Mouse (Mus musculus) limb, embryonic 11.5 days (tissue): ENCODE results near the gene Tnpo3. TPM values are rescaled to one million over a fixed set of nuclear protein-coding genes. Genes with fewer than 3 reads are reported as not detected.

Experiments
- ATAC-seq: fragments of 200-750 bp; cut with Nextera tagmentation; 2 replicates; pipeline ENCODE4 v1.8.0; 2017; ENCODE audit warnings: low read depth; ENCODE audit not compliant: insufficient number of reproducible peaks, low FRiP score, low TSS enrichment
- DNase-seq: peaks from one replicate; pipeline ENCODE4 v3.0.0-alpha.2; 2015; ENCODE audit warnings: low spot score
- H3K27ac ChIP-seq: fragments of 300-500 bp; sonication (generic); replicated peaks from 2 replicates; pipeline ENCODE4 v1.5.1; 2014; ENCODE audit warnings: low read depth, mild to moderate bottlenecking, low read length
- H3K27me3 ChIP-seq: fragments of 300-500 bp; sonication (generic); 2 replicates; pipeline ENCODE4 v1.6.1; 2014; ENCODE audit warnings: mild to moderate bottlenecking, low read length, mixed read lengths; ENCODE audit not compliant: control insufficient read depth, insufficient read depth
- H3K36me3 ChIP-seq: fragments of 300-500 bp; sonication (generic); 2 replicates; pipeline ENCODE4 v1.6.1; 2014; ENCODE audit warnings: mild to moderate bottlenecking, low read length, moderate library complexity, mixed read lengths; ENCODE audit not compliant: control insufficient read depth, insufficient read depth
- H3K4me1 ChIP-seq: fragments of 300-500 bp; sonication (generic); 2 replicates; pipeline ENCODE4 v1.6.1; 2014; ENCODE audit warnings: low read length, mixed read lengths; ENCODE audit not compliant: control insufficient read depth, insufficient read depth
- H3K4me2 ChIP-seq: fragments of 300-500 bp; sonication (generic); 2 replicates; pipeline ENCODE4 v1.6.1; 2014; ENCODE audit warnings: low read depth, mild to moderate bottlenecking, moderate library complexity; ENCODE audit not compliant: severe bottlenecking
- H3K4me3 ChIP-seq: fragments of 300-500 bp; sonication (generic); 2 replicates; pipeline ENCODE4 v1.5.1; 2014; ENCODE audit warnings: low read depth, low read length
- H3K9ac ChIP-seq: fragments of 300-500 bp; sonication (generic); 2 replicates; pipeline ENCODE4 v1.6.1; 2014; ENCODE audit warnings: mild to moderate bottlenecking, low read length
- H3K9me3 ChIP-seq: fragments of 300-500 bp; sonication (generic); 2 replicates; pipeline ENCODE4 v1.6.1; 2016; ENCODE audit warnings: low read length; ENCODE audit not compliant: control insufficient read depth
- WGBS: fragments of 180-500 bp; shearing (Covaris S2); extraction: QIAGEN DNeasy Blood & Tissue Kit; methylation state at CpG from one replicate; pipeline ENCODE4 v1.1.7; 2014; 5-methylcytosine and 5-hydroxymethylcytosine counted together
- polyA plus RNA-seq: library from polyadenylated mRNA; unstranded; fragments of >200 nt; fragmentation: Nextera tagmentation; extraction: Ambion mirVana; gene quantifications from 2 replicates; pipeline ENCODE4 v1.2.1, GENCODE M21; 2014

The Tnpo3 gene
- polyA plus RNA-seq, 1 experiment from 2014 or later: 109 TPM

DNA sequence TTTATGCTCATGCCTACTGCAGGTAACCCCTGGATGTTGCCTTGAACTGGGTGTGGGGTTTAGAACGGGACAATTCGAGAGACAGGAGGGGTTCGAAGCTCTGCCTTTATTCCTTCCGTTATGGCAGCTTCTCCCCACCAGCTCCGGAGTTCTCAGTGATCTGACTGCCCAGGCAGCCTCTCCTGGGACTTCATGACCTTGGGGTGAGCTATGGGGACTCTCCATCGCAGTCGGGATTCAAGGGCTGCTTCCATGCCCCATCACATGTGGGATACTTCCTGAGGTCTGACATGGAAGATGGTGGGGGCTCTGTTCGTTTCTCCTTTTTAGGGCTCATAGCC, 81.6 kb downstream of the Tnpo3 start:
- Histone ChIP-seq H3K36me3 (no peaks in the 10 kb centered on the region), H3K9me3 (no peaks in the 10 kb centered on the region), H3K4me3 (no peak overlapping the region), H3K4me2 (no peak overlapping the region), H3K27ac (no peak overlapping the region), H3K27me3 (peaks cover 28% of the 10 kb centered on the region), H3K4me1 (peaks cover 16% of the 10 kb centered on the region), H3K9ac (no peak overlapping the region)
- DNase-seq (no peak), ATAC-seq (no peak)
- 20% methylated on average over 8 of the region's 8 CpGs for WGBS

DNA sequence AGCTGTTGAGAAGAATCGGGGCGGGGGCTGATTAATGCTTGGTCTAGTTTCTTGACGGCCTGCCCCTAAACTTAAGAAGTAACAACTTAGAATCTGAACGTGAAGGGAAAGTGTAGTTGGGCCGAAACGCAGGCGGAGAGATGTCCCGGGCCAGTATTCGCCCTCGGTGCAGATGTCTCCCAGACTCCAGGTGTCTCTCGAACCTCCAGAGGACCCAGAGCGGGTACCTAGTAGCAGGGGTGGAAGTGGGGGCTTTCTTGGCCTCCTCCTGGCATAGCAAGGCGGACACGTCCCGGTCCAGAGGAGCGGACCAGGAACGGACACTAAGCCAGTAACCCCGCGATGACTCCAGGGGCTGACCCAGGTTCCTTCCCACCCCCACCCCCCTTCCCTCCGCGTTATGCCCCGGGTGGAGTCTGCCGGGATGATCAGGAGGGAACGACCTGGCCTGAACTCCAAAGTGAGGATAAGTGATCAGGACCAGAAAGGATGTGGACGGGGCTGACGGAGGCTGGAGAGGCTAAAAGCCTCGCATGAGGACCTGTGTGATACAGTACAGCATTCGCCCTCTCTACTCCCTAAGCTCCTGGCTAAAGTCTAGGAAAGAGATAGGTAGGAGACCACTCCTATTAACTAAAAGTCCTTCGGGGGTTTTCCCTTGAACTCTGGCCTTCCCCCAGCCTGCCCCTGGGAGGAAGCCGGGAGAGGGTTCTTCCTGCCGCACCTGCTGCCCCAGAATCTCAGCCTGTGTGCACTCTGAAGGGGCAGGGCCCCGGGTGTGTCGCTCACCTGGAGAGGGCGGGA, 82.1 kb downstream of the Tnpo3 start:
- ATAC-seq: no peak
- DNase-seq: peak; percentile 45
- Histone ChIP-seq H3K4me3 (peak overlapping the region; percentile 54), H3K4me2 (peak overlapping the region; percentile 88), H3K36me3 (no peaks in the 10 kb centered on the region), H3K9ac (no peak overlapping the region; the same call in 1 of the 2 replicates), H3K27ac (no peak overlapping the region), H3K27me3 (peaks cover 28% of the 10 kb centered on the region), H3K9me3 (no peaks in the 10 kb centered on the region), H3K4me1 (peaks cover 16% of the 10 kb centered on the region)
- 5% methylated on average over 34 of the region's 34 CpGs for WGBS

DNA sequence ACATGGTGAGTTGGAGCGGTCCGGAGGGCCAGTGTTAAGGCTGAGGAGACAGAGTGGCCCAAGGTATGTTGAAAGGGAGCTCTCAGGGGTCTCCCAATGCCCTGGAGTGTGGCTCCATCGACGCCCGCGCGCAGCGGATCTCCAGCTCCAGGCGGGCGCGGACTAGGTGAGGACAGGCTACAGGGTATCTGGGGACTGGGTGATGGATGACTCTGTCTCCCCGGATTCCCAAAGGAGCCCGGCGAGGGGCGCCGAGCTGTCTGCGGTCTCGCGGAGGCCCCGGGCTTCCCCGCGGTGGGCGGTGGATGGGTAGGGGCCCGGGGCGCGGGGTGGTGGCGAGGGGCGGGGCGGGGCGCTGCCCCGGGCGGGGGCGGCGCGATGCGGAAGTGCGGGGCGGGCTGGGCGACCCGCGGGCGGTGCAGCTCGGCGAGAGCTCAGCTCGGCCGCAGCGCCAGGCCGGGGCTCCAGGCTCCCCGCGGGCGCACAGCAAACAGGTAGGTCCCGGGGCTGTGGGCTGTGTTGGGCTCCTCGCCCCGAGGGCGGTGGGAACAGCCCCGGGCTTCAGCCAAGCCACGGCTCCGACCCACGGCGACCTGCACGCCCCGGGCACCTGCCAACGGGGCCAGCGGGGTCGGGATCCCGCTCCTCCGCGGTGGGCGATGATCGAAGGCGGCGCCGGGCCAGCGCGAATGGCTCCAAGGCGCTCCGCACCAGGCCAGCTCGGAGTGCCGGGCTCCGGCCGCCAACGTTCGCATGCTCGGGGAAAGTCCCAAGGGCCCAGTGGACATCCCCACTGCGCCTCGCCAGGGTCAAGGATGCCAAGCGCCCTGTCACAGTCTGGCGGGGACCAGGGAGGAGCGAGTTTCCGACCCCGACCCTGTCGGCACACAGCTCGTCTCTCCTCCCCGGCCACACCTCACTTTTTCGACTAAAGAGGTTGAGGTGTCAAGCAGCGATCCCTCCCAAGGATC, 83.1 kb downstream of the Tnpo3 start, which contains the start of gene Irf5:
Gene Irf5 (plus strand): TSS at position 345 of the 971 bp plus-strand sequence.
- Histone ChIP-seq H3K36me3 (no peaks in the 10 kb centered on the region), H3K9me3 (no peaks in the 10 kb centered on the region), H3K27me3 (peaks cover 28% of the 10 kb centered on the region), H3K27ac (no peak within 1 kb of the TSS), H3K4me2 (peak within 1 kb of the TSS; percentile 88), H3K4me1 (peaks cover 16% of the 10 kb centered on the region), H3K9ac (peak within 1 kb of the TSS; percentile 59), H3K4me3 (peak within 1 kb of the TSS; percentile 54)
- ATAC-seq (peak; percentile 42), DNase-seq (peak; percentile 65)
- under 1% methylated on average over 89 of the region's 96 CpGs for WGBS

DNA sequence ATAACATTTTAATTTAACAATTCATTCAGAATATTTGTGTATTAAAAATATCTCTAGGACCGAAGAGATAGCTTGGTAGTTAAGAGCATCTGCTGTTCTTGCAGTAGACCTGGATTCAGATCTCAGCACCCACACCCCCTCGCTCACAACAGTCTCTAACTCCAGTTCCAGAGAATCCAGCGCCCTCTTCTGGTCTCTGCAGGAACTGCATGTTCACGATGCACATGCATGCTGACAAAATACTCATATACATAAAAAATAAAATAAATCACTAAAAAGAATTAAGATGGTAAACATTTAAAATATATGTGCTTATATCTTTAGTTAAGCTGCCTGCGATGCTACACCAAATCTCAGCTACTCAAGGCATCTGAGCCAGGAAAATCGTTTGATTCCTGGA, 84.4 kb downstream of the Tnpo3 start:
- H3K4me2 ChIP-seq: no peak overlapping the region
- H3K27me3 ChIP-seq: peaks cover 28% of the 10 kb centered on the region
- WGBS: 72% methylated on average over 6 of the region's 6 CpGs
- peaks cover 16% of the 10 kb centered on the region for H3K4me1 ChIP-seq
- H3K27ac ChIP-seq: no peak overlapping the region
- no peaks in the 10 kb centered on the region for H3K36me3 ChIP-seq
- H3K9me3 ChIP-seq: no peaks in the 10 kb centered on the region
- peak; percentile 58 for DNase-seq
- H3K4me3 ChIP-seq: no peak overlapping the region
- ATAC-seq: no peak
- H3K9ac ChIP-seq: no peak overlapping the region

DNA sequence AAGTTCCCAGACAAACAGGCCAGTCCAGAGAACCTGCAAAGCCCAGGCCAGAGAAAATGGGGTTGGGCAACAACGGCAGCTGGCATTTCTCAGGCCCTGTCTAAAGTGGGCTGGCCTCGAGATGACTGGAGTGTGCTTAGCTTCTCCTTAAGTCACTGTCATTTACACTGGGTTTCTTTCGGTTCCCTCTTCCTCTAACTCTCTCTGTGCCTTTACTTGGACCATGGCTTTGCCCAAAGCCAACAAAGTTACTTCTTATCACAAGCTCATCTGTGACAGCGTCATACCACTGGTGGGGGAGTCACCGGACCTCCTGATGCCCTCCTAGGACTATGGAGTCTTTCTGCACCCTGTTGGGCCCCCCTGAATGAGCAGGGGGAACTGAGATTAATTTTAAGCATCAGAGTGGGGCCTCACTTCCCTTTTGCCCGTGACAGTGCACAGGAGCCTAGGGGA, 85.6 kb downstream of the Tnpo3 start:
- Histone ChIP-seq H3K9me3 (no peaks in the 10 kb centered on the region), H3K4me2 (no peak overlapping the region), H3K27me3 (peaks cover 23% of the 10 kb centered on the region), H3K36me3 (no peaks in the 10 kb centered on the region), H3K27ac (no peak overlapping the region), H3K4me3 (no peak overlapping the region), H3K9ac (no peak overlapping the region), H3K4me1 (peaks cover 13% of the 10 kb centered on the region)
- DNase-seq (no peak), ATAC-seq (no peak)
- WGBS: 53% methylated on average over 6 of the region's 6 CpGs

DNA sequence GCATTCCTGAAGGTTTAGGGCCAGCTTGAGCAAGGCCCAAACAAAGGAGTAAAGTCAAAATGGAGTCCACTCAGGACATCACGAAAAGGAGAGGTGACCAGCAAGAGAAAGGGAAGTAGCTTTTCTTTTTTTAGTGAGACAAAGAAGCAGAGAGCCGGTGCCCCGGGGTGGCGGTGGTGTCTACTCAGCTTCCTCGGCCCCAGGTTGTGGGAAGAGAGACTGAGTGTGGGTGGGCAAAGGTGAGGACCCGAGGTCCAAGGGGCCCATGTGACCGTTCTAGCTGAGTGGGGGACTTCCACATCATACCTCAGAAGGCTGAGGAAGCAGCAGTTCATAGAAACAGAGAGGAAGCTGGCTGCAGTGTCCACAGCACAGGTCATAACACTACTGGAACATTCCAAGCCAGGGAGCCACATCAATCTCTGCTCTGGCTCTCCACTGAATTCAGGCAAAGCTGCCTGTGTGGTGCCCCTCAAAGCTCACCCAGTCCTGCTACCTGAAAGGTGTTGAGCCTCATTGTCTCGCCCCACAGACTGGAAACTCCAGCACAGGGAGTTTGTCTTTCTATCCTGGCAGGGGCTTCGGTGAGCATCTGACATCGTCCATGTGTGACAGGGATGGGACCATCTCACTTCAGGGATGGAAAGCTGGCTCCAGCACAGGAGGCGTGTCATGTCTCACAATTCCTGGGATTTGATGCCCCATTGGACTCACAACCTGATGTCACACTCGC, 86.2 kb downstream of the Tnpo3 start:
- Histone ChIP-seq H3K36me3 (no peaks in the 10 kb centered on the region), H3K4me2 (no peak overlapping the region), H3K27me3 (peaks cover 20% of the 10 kb centered on the region), H3K4me3 (no peak overlapping the region), H3K9ac (no peak overlapping the region), H3K27ac (no peak overlapping the region), H3K9me3 (no peaks in the 10 kb centered on the region), H3K4me1 (peaks cover 13% of the 10 kb centered on the region)
- no peak for ATAC-seq
- DNase-seq: no peak
- 76% methylated on average over 12 of the region's 12 CpGs for WGBS

DNA sequence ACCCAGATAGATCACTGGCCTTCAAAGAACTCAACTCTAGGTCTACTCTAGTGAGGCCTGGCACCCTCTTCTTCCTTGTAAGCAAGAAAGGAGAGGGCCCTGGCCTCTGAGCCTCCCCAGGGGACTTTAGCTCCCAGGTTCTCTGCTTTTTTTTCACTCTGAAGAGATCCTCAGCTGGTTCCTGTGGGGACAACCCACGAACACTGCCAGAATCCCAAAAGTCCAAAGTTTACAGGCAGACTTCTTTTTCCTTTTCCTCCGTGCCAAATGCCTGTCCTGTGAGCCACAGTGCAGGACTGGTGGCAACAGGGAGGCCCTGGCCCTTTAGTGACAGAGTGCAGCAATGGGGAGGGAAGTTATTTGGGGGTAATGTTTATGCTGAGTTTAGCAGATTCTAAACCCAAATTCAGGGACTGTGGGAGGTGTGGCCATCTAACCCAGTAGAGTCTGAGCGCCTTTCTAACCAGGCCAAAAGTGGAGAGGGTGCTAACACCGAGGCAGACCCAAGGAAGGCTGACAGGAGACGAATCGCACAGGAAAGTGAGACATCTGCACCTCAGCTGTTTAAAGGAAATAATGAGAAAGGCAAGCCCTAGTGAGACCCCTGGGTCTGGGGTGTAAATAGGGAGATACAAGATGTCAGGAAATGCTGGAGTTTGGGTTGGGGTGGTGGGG, 86.9 kb downstream of the Tnpo3 start:
- DNase-seq (no peak), ATAC-seq (no peak)
- 67% methylated on average over 6 of the region's 6 CpGs for WGBS
- peaks cover 13% of the 10 kb centered on the region for H3K27me3 ChIP-seq
- H3K36me3 ChIP-seq: no peaks in the 10 kb centered on the region
- no peak overlapping the region for H3K27ac ChIP-seq
- H3K4me3 ChIP-seq: no peak overlapping the region
- no peak overlapping the region for H3K9ac ChIP-seq
- peaks cover 13% of the 10 kb centered on the region for H3K4me1 ChIP-seq
- no peak overlapping the region for H3K4me2 ChIP-seq
- H3K9me3 ChIP-seq: no peaks in the 10 kb centered on the region
